Mouse (Mus musculus) CH12.LX (cell line): ENCODE measurements around the gene Smdt1. TPM values are rescaled to one million over a fixed set of nuclear protein-coding genes. Genes with fewer than 3 reads are reported as not detected.

Experiments
- DNase-seq: peaks from one replicate; pipeline ENCODE4 v3.0.0-alpha.2; 2013; ENCODE audit errors: extremely low read depth
- H3K27ac ChIP-seq: 2 replicates; pipeline ENCODE4 v1.5.1; 2012; ENCODE audit warnings: low read depth, mild to moderate bottlenecking, control low read depth, moderate library complexity; ENCODE audit not compliant: insufficient read depth
- H3K27me3 ChIP-seq: replicated peaks from 2 replicates; pipeline ENCODE3; 2012; ENCODE audit warnings: inconsistent platforms
- H3K36me3 ChIP-seq, 2 experiments: replicated peaks in 1 of 2; 2 replicates each; pipeline versions ENCODE3 to v1.6.1; 2012; ENCODE audit warnings: inconsistent platforms in 1 of 2, low read length in 1 of 2, mild to moderate bottlenecking in 1 of 2, mixed read lengths in 1 of 2, moderate library complexity in 1 of 2; ENCODE audit not compliant: control insufficient read depth in 1 of 2, insufficient read depth in 1 of 2
- H3K4me1 ChIP-seq, 2 experiments: 2 replicates each; pipeline ENCODE4 v1.6.1; 2012; ENCODE audit warnings: inconsistent platforms in 1 of 2, moderate library complexity in 1 of 2; ENCODE audit not compliant: insufficient read depth in 2 of 2, control insufficient read depth in 1 of 2
- H3K4me2 ChIP-seq: 2 replicates; pipeline ENCODE4 v1.6.1; 2012; ENCODE audit warnings: low read depth, mild to moderate bottlenecking, control low read depth; ENCODE audit not compliant: poor library complexity, insufficient read depth, severe bottlenecking
- H3K4me3 ChIP-seq, 3 experiments: fragments of 150-350 bp in 1 of 3; sonication (generic) in 1 of 3; replicated peaks in 1 of 3; 2 replicates each; pipeline versions ENCODE3 to v1.5.1; 2011 to 2012; ENCODE audit warnings: low read depth in 2 of 3, low read length in 2 of 3, mild to moderate bottlenecking in 2 of 3, moderate library complexity in 2 of 3, control low read depth in 1 of 3, improper control_type of control experiment in 1 of 3, inconsistent platforms in 1 of 3, mixed read lengths in 1 of 3; ENCODE audit not compliant: poor library complexity in 1 of 3
- H3K79me2 ChIP-seq: replicated peaks from 2 replicates; pipeline ENCODE4 v1.6.1; 2012; ENCODE audit warnings: mild to moderate bottlenecking, moderate library complexity; ENCODE audit not compliant: control insufficient read depth, poor library complexity, insufficient read depth, severe bottlenecking; ENCODE audit errors: extremely low read depth
- H3K9ac ChIP-seq: 2 replicates; pipeline ENCODE4 v1.6.1; 2012; ENCODE audit warnings: low read depth, mild to moderate bottlenecking, control low read depth, moderate library complexity; ENCODE audit not compliant: insufficient read depth
- H3K9me3 ChIP-seq: replicated peaks from 2 replicates; pipeline ENCODE3; 2012; ENCODE audit warnings: low read length, inconsistent platforms, mixed read lengths
- BHLHE40 ChIP-seq: IDR thresholded peaks from 2 replicates; pipeline ENCODE4 v1.6.1; 2011; ENCODE audit warnings: mild to moderate bottlenecking, low read depth, low read length, improper control_type of control experiment
- CHD1 ChIP-seq: IDR thresholded peaks from 2 replicates; pipeline ENCODE4 v1.6.1; 2012; ENCODE audit warnings: low read depth, low read length, improper control_type of control experiment, inconsistent platforms
- ELF1 ChIP-seq: IDR thresholded peaks from 2 replicates; pipeline ENCODE4 v1.6.1; 2014; ENCODE audit warnings: low read depth, mild to moderate bottlenecking, inconsistent platforms, low read length, improper control_type of control experiment
- GABPA ChIP-seq: IDR thresholded peaks from 2 replicates; pipeline ENCODE4 v1.6.1; 2012; ENCODE audit warnings: low read depth, low read length, improper control_type of control experiment, inconsistent platforms; ENCODE audit not compliant: insufficient replicate concordance
- HCFC1 ChIP-seq: IDR thresholded peaks from 2 replicates; pipeline ENCODE4 v1.6.1; 2012; ENCODE audit warnings: low read depth, mild to moderate bottlenecking, inconsistent platforms, low read length, improper control_type of control experiment
- IRF4 ChIP-seq: IDR thresholded peaks from 2 replicates; pipeline ENCODE4 v1.6.1; 2014; ENCODE audit warnings: low read depth, mild to moderate bottlenecking, inconsistent platforms, low read length, improper control_type of control experiment
- KAT2A ChIP-seq: IDR thresholded peaks from 2 replicates; pipeline ENCODE4 v1.6.1; 2012; ENCODE audit warnings: low read length, improper control_type of control experiment, inconsistent platforms; ENCODE audit not compliant: insufficient replicate concordance
- MAFK ChIP-seq: IDR thresholded peaks from 2 replicates; pipeline ENCODE4 v1.6.1; 2011; ENCODE audit warnings: low read length, improper control_type of control experiment; ENCODE audit not compliant: insufficient replicate concordance
- MAX ChIP-seq: IDR thresholded peaks from 2 replicates; pipeline ENCODE4 v1.6.1; 2011; ENCODE audit warnings: low read length, improper control_type of control experiment
- MAZ ChIP-seq: IDR thresholded peaks from 2 replicates; pipeline ENCODE4 v1.6.1; 2012; ENCODE audit warnings: low read depth, mild to moderate bottlenecking, inconsistent platforms, low read length, improper control_type of control experiment, moderate library complexity
- MXI1 ChIP-seq: IDR thresholded peaks from 2 replicates; pipeline ENCODE4 v1.6.1; 2011; ENCODE audit warnings: mild to moderate bottlenecking, low read depth, low read length, improper control_type of control experiment
- NELFE ChIP-seq: IDR thresholded peaks from 2 replicates; pipeline ENCODE4 v1.6.1; 2011; ENCODE audit warnings: low read depth, low read length, improper control_type of control experiment
- NRF1 ChIP-seq: IDR thresholded peaks from 2 replicates; pipeline ENCODE4 v1.6.1; 2014; ENCODE audit warnings: low read depth, mild to moderate bottlenecking, inconsistent platforms, low read length, improper control_type of control experiment, moderate library complexity
- PAX5 ChIP-seq: IDR thresholded peaks from 2 replicates; pipeline ENCODE4 v1.6.1; 2012; ENCODE audit warnings: low read length, inconsistent platforms, mixed read lengths
- POLR2A ChIP-seq: IDR thresholded peaks from 2 replicates; pipeline ENCODE4 v1.6.1; 2011; ENCODE audit warnings: low read depth, mild to moderate bottlenecking, improper control_type of control experiment, low read length
- RCOR1 ChIP-seq: conservative IDR thresholded peaks from 2 replicates; pipeline ENCODE4 v1.6.1; 2012; ENCODE audit warnings: low read depth, mild to moderate bottlenecking, inconsistent platforms, low read length, improper control_type of control experiment
- SMC3 ChIP-seq: IDR thresholded peaks from 2 replicates; pipeline ENCODE4 v1.6.1; 2011; ENCODE audit warnings: low read depth, low read length, improper control_type of control experiment
- TBP ChIP-seq: conservative IDR thresholded peaks from 2 replicates; pipeline ENCODE4 v1.6.1; 2011; ENCODE audit warnings: low read depth, low read length, improper control_type of control experiment
- TCF12 ChIP-seq: IDR thresholded peaks from 2 replicates; pipeline ENCODE4 v1.6.1; 2014; ENCODE audit warnings: low read depth, mild to moderate bottlenecking, inconsistent platforms, low read length, improper control_type of control experiment
- UBTF ChIP-seq: IDR thresholded peaks from 2 replicates; pipeline ENCODE4 v1.6.1; 2012; ENCODE audit warnings: low read depth, mild to moderate bottlenecking, inconsistent platforms, low read length, improper control_type of control experiment, moderate library complexity
- USF1 ChIP-seq: IDR thresholded peaks from 2 replicates; pipeline ENCODE4 v1.6.1; 2014; ENCODE audit warnings: low read depth, mild to moderate bottlenecking, inconsistent platforms, low read length, improper control_type of control experiment
- ZKSCAN1 ChIP-seq: IDR thresholded peaks from 2 replicates; pipeline ENCODE4 v1.6.1; 2012; ENCODE audit warnings: low read depth, inconsistent platforms, low read length, improper control_type of control experiment, borderline replicate concordance
- ZMIZ1 ChIP-seq: IDR thresholded peaks from 2 replicates; pipeline ENCODE4 v1.6.1; 2012; ENCODE audit warnings: low read depth, mild to moderate bottlenecking, inconsistent platforms, low read length, improper control_type of control experiment
- ZNF384 ChIP-seq: IDR thresholded peaks from 2 replicates; pipeline ENCODE4 v1.6.1; 2012; ENCODE audit warnings: low read depth, low read length, improper control_type of control experiment, inconsistent platforms
- dilution Hi-C: fragments of 300-500 bp; cut with MboI; formaldehyde crosslinking; loops from 2 replicates; pipeline ENCODE4 v1.14.3; 2020; ENCODE audit warnings: low sequenced_read_pairs; ENCODE audit not compliant: extremely low pct_unique_long_range_greater_than_20kb, extremely low pct_ligation_motif_present
- in situ Hi-C: fragments of 300-500 bp; cut with MboI; formaldehyde crosslinking; loops from 3 replicates; pipeline ENCODE4 v1.14.3; 2019; ENCODE audit warnings: low sequenced_read_pairs, low pct_ligation_motif_present, low pct_unique_long_range_greater_than_20kb, mixed read lengths
- polyA plus RNA-seq: library from polyadenylated mRNA; unstranded; fragments of >175 nt; gene quantifications from 2 replicates; pipeline ENCODE4 v1.2.1, GENCODE M21; 2012; ENCODE audit warnings: low read depth; ENCODE audit not compliant: insufficient read length
- total RNA-seq, 2 experiments: library from RNA; depleted of rRNA; stranded (reverse); fragments of 300-350 nt in 1 of 2; fragments of >200 nt in 1 of 2; gene quantifications; 2 replicates each; pipeline ENCODE4 v1.2.3; 2012 to 2014

Gene Smdt1
- total RNA-seq (2012; rRNA removed) = 171 TPM in 2 replicates
- 112 and 114 TPM in 2 replicates for total RNA-seq (2014; rRNA removed)
- 122 and 138 TPM in 2 replicates for polyA plus RNA-seq

GRCm38 (mm10) chr15:82338593-82339112 lies at the start of gene Smdt1, which contains the start of the genes Naga and Pheta2:
Gene Smdt1, plus strand, starts transcription at chr15:82338959.
Gene Naga, minus strand, starts transcription at chr15:82338925.
Gene Pheta2, plus strand, starts transcription at chr15:82338942.
- dilution Hi-C loops = no loop called here
- H3K27ac ChIP-seq = no peak within 1 kb of the TSS

GRCm38 (mm10) chr15:82290252-82290651 lies 48.5 kb upstream of the Smdt1 start:
- Histone ChIP-seq H3K4me2 (no peak overlapping the region), H3K27me3 (peaks cover 75% of the 10 kb centered on the region), H3K27ac (no peak overlapping the region), H3K9ac (no peak overlapping the region), H3K36me3 (no peaks in the 10 kb centered on the region), H3K4me1 (peaks cover 0 to 3% of the 10 kb centered on the region in 2 experiments; a peak in 2 of 4 replicates), H3K9me3 (no peaks in the 10 kb centered on the region), H3K79me2 (no peaks in the 10 kb centered on the region), H3K4me3 (no peak overlapping the region)
- TF ChIP-seq GABPA = no peak
- no peak for TF ChIP-seq TCF12
- no peak for TF ChIP-seq IRF4
- no peak for TF ChIP-seq MAX
- no peak for TF ChIP-seq POLR2A
- TF ChIP-seq ZKSCAN1 = no peak
- TF ChIP-seq NRF1 = no peak
- TF ChIP-seq MAZ = no peak
- TF ChIP-seq UBTF = no peak
- no peak for TF ChIP-seq USF1
- TF ChIP-seq CHD1 = no peak
- no peak for TF ChIP-seq ELF1
- TF ChIP-seq SMC3 = no peak
- no peak for TF ChIP-seq RCOR1
- no peak for TF ChIP-seq HCFC1
- no peak for TF ChIP-seq PAX5
- TF ChIP-seq KAT2A = no peak
- no peak for TF ChIP-seq MAFK
- dilution Hi-C loops (no loop called here), in situ Hi-C loops (loop anchor here (25.0 kb wide), 1 partner anchor 497 kb away; the partner anchor contains the start of gene Cyp2d26)
- no peak for DNase-seq

More at GRCm38 (mm10) chr15:82338593-82339112, at the start of gene Smdt1, which contains the start of the genes Naga and Pheta2:
- Histone ChIP-seq H3K4me3 (peak within 1 kb of the TSS; percentile 71 to 98 (median 78)), H3K36me3 (peaks cover 25 to 34% of the 10 kb centered on the region in 2 experiments), H3K9me3 (no peaks in the 10 kb centered on the region), H3K27me3 (peaks cover 25% of the 10 kb centered on the region), H3K4me1 (peaks cover 4 to 9% of the 10 kb centered on the region in 2 experiments; a peak in 3 of 4 replicates), H3K79me2 (no peaks in the 10 kb centered on the region), H3K9ac (peak within 1 kb of the TSS; percentile 89), H3K4me2 (peak within 1 kb of the TSS; percentile 93)
- TF ChIP-seq MAX (peak; percentile 46; the same call in 1 of the 2 replicates), BHLHE40 (peak; percentile 83), IRF4 (0 out of 2 replicates have a peak, but pooled peaks have one; percentile 13), RCOR1 (no peak), ZMIZ1 (peak; percentile 28; the same call in 1 of the 2 replicates), NELFE (peak; percentile 72), ZNF384 (no peak), GABPA (no peak), HCFC1 (peak; percentile 9; the same call in 1 of the 2 replicates), POLR2A (peak; percentile 74), SMC3 (no peak), TBP (0 out of 2 replicates have a peak, but pooled peaks have one; percentile 34), ELF1 (peak; percentile 55; the same call in 1 of the 2 replicates), NRF1 (peak; percentile 60; the same call in 1 of the 2 replicates), MXI1 (peak; percentile 80)
- in situ Hi-C loops = no loop called here
- peak; percentile 94 for DNase-seq
